Mouse (Mus musculus) liver, postnatal 0 days (tissue): ENCODE measurements around the gene Tex9.
A peak's percentile ranks its signal among the peaks of the same experiment; 100 is the strongest.

Source experiments
- CTCF ChIP-seq: sonication (generic); IDR thresholded peaks from 2 replicates; pipeline ENCODE4 v1.5.1; 2016; ENCODE audit warnings: antibody characterized with exemption, low read depth
- EP300 ChIP-seq: IDR thresholded peaks from 2 replicates; pipeline ENCODE4 v1.6.1; 2016; ENCODE audit warnings: antibody characterized with exemption, low read depth, mild to moderate bottlenecking

- TF ChIP-seq CTCF (no peak), EP300 (peak; percentile 37; the same call in 1 of the 2 replicates)
Measured at GRCm38 (mm10) chr9:72451111-72451510, 40.9 kb downstream of the Tex9 start.
